Comparison of ENCODE assay signal across 8 mouse cellular contexts in the genomic region with DNA sequence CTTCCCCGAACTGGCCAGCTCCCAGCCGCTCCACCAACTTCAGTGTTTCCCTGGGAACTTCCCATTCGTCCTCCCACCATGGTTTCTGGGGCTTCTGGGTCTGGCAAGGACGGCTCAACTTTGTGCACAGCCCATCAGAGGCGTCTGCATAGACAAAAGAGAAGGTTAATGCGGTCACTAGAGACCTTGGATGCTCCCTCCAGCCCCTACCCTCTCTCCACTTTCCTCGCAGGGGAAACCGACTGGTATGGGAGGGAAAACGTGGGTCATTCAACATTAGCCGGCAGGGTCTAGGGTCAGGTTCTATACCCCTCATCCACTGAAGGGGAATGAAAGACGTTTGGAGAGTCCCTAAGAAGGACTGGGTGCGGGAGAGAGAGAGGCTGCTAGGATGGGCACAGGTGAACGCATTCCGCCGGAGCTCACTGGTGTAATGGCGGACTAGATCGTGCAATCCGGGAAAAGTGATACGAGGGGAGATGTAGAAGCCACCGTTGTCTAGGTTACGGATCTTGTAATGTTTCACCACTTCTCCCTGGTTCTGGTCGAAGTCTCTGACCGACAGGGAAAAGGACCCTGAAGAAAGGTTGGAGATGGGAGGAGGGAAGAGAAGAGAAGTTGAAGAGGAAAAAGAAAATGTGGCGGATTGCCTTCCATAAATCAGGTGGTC. TPM values are rescaled to one million over a fixed set of nuclear protein-coding genes. Genes with fewer than 3 reads are reported as not detected.
DNase-seq lines count a peak whose midpoint lies in the region; ATAC-seq lines count a peak whose summit lies in the region.

No protein-coding gene starts in this region.

- peak overlapping the region; percentile 43 for H3K4me3 ChIP-seq in forebrain, embryonic 16.5 days (replicated peaks; ENCODE audit: low read length)
- peak overlapping the region; percentile 53 for H3K4me3 ChIP-seq in limb, embryonic 11.5 days (ENCODE audit: low read depth, low read length)
- peak overlapping the region; percentile 44 for H3K4me3 ChIP-seq in neural tube, embryonic 12.5 days

- H3K36me3 ChIP-seq in forebrain, embryonic 16.5 days (ENCODE audit: control insufficient read depth, insufficient read depth): no peaks in the 10 kb centered on the region
- no peaks in the 10 kb centered on the region for H3K36me3 ChIP-seq in limb, embryonic 11.5 days (ENCODE audit: control insufficient read depth, insufficient read depth, low read length)
- no peaks in the 10 kb centered on the region for H3K36me3 ChIP-seq in neural tube, embryonic 12.5 days

- 0 out of 2 replicates have a peak overlapping the region, but pooled peaks have one; percentile 2 for H3K27ac ChIP-seq in forebrain, embryonic 16.5 days (ENCODE audit: low read length)
- 0 out of 2 replicates have a peak overlapping the region, but pooled peaks have one; percentile 30 for H3K27ac ChIP-seq in limb, embryonic 11.5 days (replicated peaks; ENCODE audit: low read depth, low read length)
- no peak overlapping the region for H3K27ac ChIP-seq in neural tube, embryonic 12.5 days

- DNase-seq in embryo, embryonic 10 days (ENCODE audit: low spot score): peak; percentile 20
- no peak for DNase-seq in embryo, embryonic 10.5 days (ENCODE audit: low spot score)
- peak; percentile 27 for DNase-seq in right cerebral cortex, postnatal 25 days
- DNase-seq in right cerebral cortex, adult 18-20 months: no peak
- no peak for DNase-seq in limb, embryonic 11.5 days (ENCODE audit: low spot score)
- DNase-seq in cerebellum, adult 8-10 months: no peak

- H3K27me3 ChIP-seq in forebrain, embryonic 16.5 days (replicated peaks; ENCODE audit: control insufficient read depth, insufficient read depth, low read length): no peaks in the 10 kb centered on the region
- no peaks in the 10 kb centered on the region for H3K27me3 ChIP-seq in limb, embryonic 11.5 days (ENCODE audit: control insufficient read depth, insufficient read depth, low read length)
- H3K27me3 ChIP-seq in neural tube, embryonic 12.5 days (replicated peaks): no peaks in the 10 kb centered on the region

- peak overlapping the region; percentile 69 for H3K4me2 ChIP-seq in forebrain, embryonic 16.5 days (ENCODE audit: low read length)
- peak overlapping the region; percentile 74 for H3K4me2 ChIP-seq in limb, embryonic 11.5 days (ENCODE audit: low read depth, severe bottlenecking)
- peak overlapping the region; percentile 90 for H3K4me2 ChIP-seq in neural tube, embryonic 12.5 days (replicated peaks)

- peaks cover 15% of the 10 kb centered on the region for H3K4me1 ChIP-seq in forebrain, embryonic 16.5 days (replicated peaks; ENCODE audit: control insufficient read depth, insufficient read depth, low read length)
- H3K4me1 ChIP-seq in limb, embryonic 11.5 days (ENCODE audit: control insufficient read depth, insufficient read depth, low read length): peaks cover 5% of the 10 kb centered on the region; the same call in 1 of the 2 replicates
- H3K4me1 ChIP-seq in neural tube, embryonic 12.5 days: peaks cover 14% of the 10 kb centered on the region; the same call in 1 of the 2 replicates

- peak; percentile 74 for ATAC-seq in forebrain, embryonic 16.5 days
- 0 out of 2 replicates have a peak, but pooled peaks have one; percentile 9 for ATAC-seq in limb, embryonic 11.5 days (ENCODE audit: insufficient number of reproducible peaks, low FRiP score, low TSS enrichment, low read depth)
- ATAC-seq in neural tube, embryonic 12.5 days (ENCODE audit: low FRiP score, low read depth): peak; percentile 76

- no peaks in the 10 kb centered on the region for H3K9me3 ChIP-seq in forebrain, embryonic 16.5 days (ENCODE audit: control insufficient read depth, low read length)
- H3K9me3 ChIP-seq in limb, embryonic 11.5 days (ENCODE audit: control insufficient read depth, low read length): no peaks in the 10 kb centered on the region
- H3K9me3 ChIP-seq in neural tube, embryonic 12.5 days: no peaks in the 10 kb centered on the region

- WGBS in forebrain, embryonic 16.5 days: under 1% methylated on average over 24 of the region's 24 CpGs
- under 1% methylated on average over 24 of the region's 24 CpGs for WGBS in limb, embryonic 11.5 days
- 2% methylated on average over 24 of the region's 24 CpGs for WGBS in neural tube, embryonic 12.5 days

- peak overlapping the region; percentile 57 for H3K9ac ChIP-seq in forebrain, embryonic 16.5 days (replicated peaks; ENCODE audit: low read depth, low read length)
- peak overlapping the region; percentile 49 for H3K9ac ChIP-seq in limb, embryonic 11.5 days (ENCODE audit: low read length)
- peak overlapping the region; percentile 44 for H3K9ac ChIP-seq in neural tube, embryonic 12.5 days

RNA-seq across cellular contexts. Expression of a gene that starts 13.5 kb away (rescaled TPM):
- polyA plus RNA-seq in forebrain, embryonic 16.5 days (2015; fragmentation: Nextera tagmentation; extraction: Ambion mirVana): 113 and 116 TPM in 2 replicates
- 299 and 309 TPM in 2 replicates for polyA plus RNA-seq in limb, embryonic 11.5 days (2014; fragmentation: Nextera tagmentation; extraction: Ambion mirVana)
- polyA plus RNA-seq in neural tube, embryonic 12.5 days (2016; fragmentation: Nextera tagmentation; extraction: Ambion mirVana): 179 and 192 TPM in 2 replicates

RNA-seq across cellular contexts. Expression of a gene that starts 17.4 kb away (rescaled TPM):
- polyA plus RNA-seq in forebrain, embryonic 16.5 days (2015; fragmentation: Nextera tagmentation; extraction: Ambion mirVana): 7.6 and 11.1 TPM in 2 replicates
- polyA plus RNA-seq in limb, embryonic 11.5 days (2014; fragmentation: Nextera tagmentation; extraction: Ambion mirVana): 10.7 and 12.1 TPM in 2 replicates
- polyA plus RNA-seq in neural tube, embryonic 12.5 days (2016; fragmentation: Nextera tagmentation; extraction: Ambion mirVana): 7.8 and 8.0 TPM in 2 replicates

RNA-seq across cellular contexts. Expression of a gene that starts 22.4 kb away (rescaled TPM):
- polyA plus RNA-seq in forebrain, embryonic 16.5 days (2015; fragmentation: Nextera tagmentation; extraction: Ambion mirVana): 0.24 and 0.27 TPM in 2 replicates
- polyA plus RNA-seq in limb, embryonic 11.5 days (2014; fragmentation: Nextera tagmentation; extraction: Ambion mirVana): 3.5 and 4.3 TPM in 2 replicates
- polyA plus RNA-seq in neural tube, embryonic 12.5 days (2016; fragmentation: Nextera tagmentation; extraction: Ambion mirVana): 1.5 and 2.2 TPM in 2 replicates

RNA-seq across cellular contexts. Expression of a gene that starts 42.6 kb away (rescaled TPM):
- 1,850 and 1,955 TPM in 2 replicates for polyA plus RNA-seq in forebrain, embryonic 16.5 days (2015; fragmentation: Nextera tagmentation; extraction: Ambion mirVana)
- polyA plus RNA-seq in limb, embryonic 11.5 days (2014; fragmentation: Nextera tagmentation; extraction: Ambion mirVana): 1,590 and 1,591 TPM in 2 replicates
- 2,122 and 2,278 TPM in 2 replicates for polyA plus RNA-seq in neural tube, embryonic 12.5 days (2016; fragmentation: Nextera tagmentation; extraction: Ambion mirVana)

RNA-seq across cellular contexts. Expression of a gene that starts 44.5 kb away (rescaled TPM):
- 216 and 220 TPM in 2 replicates for polyA plus RNA-seq in forebrain, embryonic 16.5 days (2015; fragmentation: Nextera tagmentation; extraction: Ambion mirVana)
- polyA plus RNA-seq in limb, embryonic 11.5 days (2014; fragmentation: Nextera tagmentation; extraction: Ambion mirVana): 296 and 317 TPM in 2 replicates
- polyA plus RNA-seq in neural tube, embryonic 12.5 days (2016; fragmentation: Nextera tagmentation; extraction: Ambion mirVana): 200 and 208 TPM in 2 replicates

Comparison
In these comparisons a context has a peak if more than half of its experiments do, and no peak if none do; other contexts are left out.
1. DNase-seq: peak in embryo, embryonic 10 days (single experiment) and right cerebral cortex, postnatal 25 days (single experiment); none in embryo, embryonic 10.5 days (single experiment), right cerebral cortex, adult 18-20 months (single experiment), limb, embryonic 11.5 days (single experiment) and cerebellum, adult 8-10 months (single experiment).
2. ATAC-seq: peak in every context shown above with its lines; median percentile 76 in neural tube, embryonic 12.5 days; 74 in forebrain, embryonic 16.5 days; 9 in limb, embryonic 11.5 days.
3. Peak in every context shown above with its lines, with median percentiles within 50 percentile points of each other: H3K4me2 ChIP-seq, H3K4me3 ChIP-seq and H3K9ac ChIP-seq.